Mouse (Mus musculus) activated CD4-positive, CD25-positive, alpha-beta regulatory T cell, adult 4 months (primary cell): ENCODE measurements around the gene Lin28b. TPM values are rescaled to one million over a fixed set of nuclear protein-coding genes. Genes with fewer than 3 reads are reported as not detected.

Experiments
- ATAC-seq: one replicate; pipeline ENCODE4 v1.8.0; 2017
- polyA plus RNA-seq, 2 experiments: library from polyadenylated mRNA; unstranded; fragments of 100-300 nt; shearing (Covaris generic); gene quantifications; one replicate each; pipeline ENCODE4 v1.2.1; 2017

Lin28b gene
- under 1 TPM in 1 of 2 experiments, not detected in 1; 0.10 TPM for polyA plus RNA-seq

GRCm38 (mm10) chr10:45485761-45486602 is at the start of gene Lin28b:
Gene Lin28b, minus strand, starts transcription at chr10:45486395.
- ATAC-seq = no peak

GRCm38 (mm10) chr10:45511764-45512163 is 25.6 kb upstream of the Lin28b start:
- no peak for ATAC-seq

GRCm38 (mm10) chr10:45510662-45511061 is 24.5 kb upstream of the Lin28b start:
- no peak for ATAC-seq

DNA sequence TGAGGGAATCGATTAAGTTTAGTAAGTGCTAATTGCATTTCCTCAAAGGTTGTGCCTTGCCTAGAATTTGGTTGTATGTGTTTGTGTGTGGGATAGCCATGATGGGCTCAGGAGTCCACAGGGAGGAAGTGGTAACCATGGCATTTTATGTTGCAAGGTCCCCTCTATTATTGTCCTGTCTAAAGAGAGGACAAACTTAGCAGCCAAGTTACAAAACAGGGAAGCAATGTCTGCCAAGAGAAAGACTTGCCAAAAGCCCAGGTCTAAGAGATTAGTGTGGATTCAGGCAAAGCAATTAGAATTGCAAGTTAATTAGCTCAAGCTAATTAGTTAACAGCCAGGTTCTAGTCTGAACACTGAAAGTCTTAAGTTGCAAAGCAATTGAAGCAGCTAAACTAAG is 14.1 kb upstream of the Lin28b start:
- no peak for ATAC-seq

GRCm38 (mm10) chr10:45486603-45486946 is 380 bp upstream of the Lin28b start:
- ATAC-seq = no peak

- no peak for ATAC-seq
Measured at GRCm38 (mm10) chr10:45485226-45485760, 902 bp downstream of the Lin28b start.

DNA sequence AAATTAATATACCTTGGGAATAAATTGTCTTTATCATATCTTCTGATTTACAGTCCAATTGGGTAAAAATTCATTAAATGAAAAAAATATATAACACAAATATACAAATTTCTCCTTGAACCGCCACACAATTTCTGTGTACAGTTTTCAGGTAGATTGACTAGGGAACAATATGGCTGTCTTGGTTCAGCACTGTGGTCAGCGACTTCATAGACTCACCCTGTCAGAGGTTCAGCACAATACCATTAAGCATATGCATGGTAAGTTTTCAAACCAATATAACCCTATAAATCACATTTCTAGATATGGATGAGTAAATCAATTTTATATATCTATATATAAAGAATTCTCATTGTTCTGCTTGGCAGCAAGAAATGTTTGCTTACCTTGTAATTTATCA is 3.0 kb downstream of the Lin28b start:
- ATAC-seq = no peak

DNA sequence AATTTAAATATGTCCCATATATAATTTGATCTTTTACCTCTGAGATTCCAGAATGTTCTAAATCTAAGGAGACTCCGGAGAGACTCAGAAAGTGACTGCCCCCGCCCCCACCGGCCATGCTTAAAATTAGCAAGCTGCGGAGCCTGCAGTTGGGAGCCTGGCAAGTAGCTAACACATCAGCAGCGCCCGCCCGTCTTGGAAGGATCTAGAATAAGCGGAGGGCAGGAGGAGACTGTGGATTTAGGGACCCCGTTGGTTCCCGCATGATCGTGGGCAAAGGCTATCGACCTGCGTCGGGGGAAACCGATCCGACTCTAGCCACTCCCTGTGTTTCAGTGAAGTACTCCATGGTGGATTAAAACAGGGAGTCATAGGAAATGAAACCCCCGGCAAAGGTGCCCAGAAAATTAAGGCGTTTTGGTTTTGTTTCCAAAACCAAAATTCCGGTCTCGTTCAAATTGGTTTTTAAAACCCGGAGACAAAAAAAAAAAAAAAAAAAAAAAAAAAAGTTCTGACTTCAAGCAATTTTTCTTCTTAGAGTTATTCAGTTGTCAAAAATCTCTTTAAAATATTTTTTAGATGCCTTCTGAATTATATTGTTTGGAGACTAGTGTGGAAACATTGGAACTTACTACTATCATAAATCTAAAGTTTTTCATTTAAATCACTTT is 12.4 kb downstream of the Lin28b start:
- no peak for ATAC-seq

DNA sequence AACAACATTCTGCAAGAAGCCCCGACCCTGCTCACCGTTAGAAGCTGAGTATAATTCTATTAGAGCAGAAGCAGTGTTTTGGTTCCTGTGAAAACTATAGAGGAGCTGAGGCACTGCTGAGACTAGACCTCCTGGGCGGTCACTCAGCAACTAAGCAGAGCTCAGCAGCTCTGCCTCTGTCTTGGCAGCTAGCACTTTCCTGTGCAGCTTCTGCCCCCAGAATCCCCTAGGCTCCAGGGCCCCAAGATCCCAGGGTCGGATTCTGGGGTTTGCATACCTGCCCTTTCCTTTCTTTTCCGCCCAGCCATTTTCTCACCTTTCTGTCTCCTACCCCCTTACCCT is 13.1 kb downstream of the Lin28b start:
- no peak for ATAC-seq

DNA sequence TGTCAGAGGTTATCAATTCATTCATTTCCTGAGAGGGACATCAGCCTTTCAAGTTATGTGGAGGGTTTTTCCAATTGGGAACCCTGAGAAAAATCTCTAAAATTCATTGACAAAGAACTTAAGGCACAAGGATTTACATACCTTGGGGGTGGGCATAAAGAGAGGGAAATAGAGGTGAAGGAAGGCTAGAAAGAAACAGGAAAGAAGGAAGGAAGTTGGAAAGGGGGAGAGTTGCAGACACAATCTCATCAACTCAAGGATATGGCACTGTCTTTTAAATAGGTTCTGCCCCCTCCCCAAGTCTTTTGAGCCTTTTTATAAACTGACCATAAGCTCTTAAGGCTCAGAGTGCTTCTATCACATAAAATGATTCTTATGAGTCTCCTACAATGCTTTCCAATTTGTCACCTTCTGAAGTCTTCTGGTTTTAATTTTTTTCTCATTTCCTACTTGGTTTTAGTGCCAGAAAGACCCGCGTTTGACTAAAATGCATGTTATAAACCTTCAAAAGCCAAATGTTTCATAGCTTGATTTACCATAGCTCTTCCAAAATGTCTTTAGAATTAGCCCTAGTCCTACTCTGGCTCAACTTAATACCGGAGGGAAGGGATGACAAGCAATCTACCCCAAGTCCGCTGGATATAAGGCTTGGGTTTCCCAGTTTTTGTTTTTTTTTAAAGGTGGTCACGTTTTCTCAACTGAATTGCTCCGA is 13.6 kb downstream of the Lin28b start:
- no peak for ATAC-seq

DNA sequence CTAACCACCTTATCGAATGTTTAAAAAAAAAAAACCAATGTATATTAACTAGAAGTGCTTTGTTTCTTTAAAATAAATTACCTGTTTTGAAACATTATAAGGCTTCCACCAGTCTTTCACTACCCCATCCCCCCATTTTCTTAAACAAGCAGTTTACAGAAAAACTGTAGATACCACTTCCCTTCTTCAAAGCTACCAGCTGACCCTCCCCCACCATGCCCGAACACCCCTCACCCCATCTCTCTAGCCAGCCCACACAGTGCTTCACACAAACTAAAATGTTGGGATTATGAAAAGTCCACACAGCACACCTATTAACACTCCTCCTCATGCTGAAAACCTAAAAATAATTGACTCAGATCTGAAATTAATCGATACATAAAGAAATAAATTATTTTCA is 14.9 kb downstream of the Lin28b start:
- ATAC-seq = no peak

DNA sequence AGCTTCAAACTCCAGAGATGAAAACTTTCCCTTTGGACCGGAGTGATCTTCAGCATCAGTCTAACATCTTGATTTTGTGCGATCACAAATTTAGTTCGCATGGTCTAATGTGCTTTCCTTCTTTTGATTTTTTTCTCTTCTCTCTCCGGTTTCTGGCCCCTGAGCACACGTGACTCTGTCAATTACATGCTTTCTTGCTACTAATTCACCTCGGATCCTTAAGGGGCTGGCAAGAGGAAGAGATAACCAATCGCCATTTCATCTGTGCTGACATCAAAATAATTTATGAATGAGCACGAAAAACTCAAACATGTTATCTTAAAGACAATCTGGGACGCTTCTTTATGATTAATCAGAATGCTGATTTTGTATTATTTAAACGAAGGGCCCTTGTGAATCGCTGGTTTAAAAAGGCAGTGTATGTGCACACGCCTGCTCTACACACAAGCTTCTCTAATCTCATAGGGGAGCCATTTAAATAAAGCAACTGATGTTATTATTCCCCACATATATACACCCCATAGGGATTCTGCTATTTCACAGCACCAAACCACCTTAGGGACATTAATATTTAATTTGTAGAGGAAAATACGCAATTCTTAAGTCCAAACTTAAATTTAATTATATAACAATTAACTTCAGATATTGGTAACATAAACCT is 16.0 kb downstream of the Lin28b start:
- no peak for ATAC-seq

DNA sequence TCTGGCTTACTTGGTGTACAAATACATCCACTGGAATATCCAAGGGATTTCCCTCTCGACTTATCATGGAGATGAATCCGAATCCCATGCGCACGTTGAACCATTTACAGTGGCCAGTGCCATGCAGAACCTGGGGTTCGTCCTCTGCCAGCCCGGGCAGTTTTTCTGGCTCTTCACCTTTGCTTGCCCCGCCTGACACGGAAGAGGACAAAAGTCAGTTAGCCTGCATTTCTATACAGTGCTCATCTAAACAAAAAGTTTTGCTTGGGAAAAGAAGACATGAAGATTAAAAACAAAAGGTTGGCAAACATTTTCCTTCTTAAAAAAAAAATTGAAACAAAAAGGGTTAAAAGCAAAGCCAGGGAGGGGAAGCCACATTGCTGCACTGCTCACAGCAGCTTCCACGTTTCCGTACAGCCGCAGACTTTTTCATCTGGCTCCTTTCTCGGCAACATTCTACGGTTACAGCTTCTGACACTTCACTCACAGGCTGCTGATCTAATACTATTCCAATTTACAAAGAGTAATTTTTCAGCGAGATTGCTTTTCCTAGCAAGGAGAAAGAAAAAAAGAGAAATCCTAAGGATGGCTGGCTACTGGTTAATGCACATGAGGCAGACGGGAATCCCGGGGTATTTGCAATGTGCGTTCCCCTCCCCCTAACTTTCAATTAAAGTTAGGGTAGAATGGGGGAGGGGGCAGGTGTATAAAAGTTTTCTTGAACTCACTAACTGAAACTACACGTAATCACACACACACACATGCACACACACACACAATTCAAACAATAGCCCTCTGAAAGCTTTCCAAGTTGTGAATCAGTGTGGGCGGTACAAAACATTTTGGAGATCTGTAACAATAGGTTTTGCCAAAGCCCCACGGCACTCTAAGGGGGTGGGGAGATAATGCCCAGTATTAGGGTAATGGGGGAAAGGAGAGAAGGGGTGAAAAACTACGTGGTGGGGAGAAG is 16.9 kb downstream of the Lin28b start:
- ATAC-seq = no peak

GRCm38 (mm10) chr10:45468180-45468915 is 17.8 kb downstream of the Lin28b start:
- no peak for ATAC-seq

DNA sequence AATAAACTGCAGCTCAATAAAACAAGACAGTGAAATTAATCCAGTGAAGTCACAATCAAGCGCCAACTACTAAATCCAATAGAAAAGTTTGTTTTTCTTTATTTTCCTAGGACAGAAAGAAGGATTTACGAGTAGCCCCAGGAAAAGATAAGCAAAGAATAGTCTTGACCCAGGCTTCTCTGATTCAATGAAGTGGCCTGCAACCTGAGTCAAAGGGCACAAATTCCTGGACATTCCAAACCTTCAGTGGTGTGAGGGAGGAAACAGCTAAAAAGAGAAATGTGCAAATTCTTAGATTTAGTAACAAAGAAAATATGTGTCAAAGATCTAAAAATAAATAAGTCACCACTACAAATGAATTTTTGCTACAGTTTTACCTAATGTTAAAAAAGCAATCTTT is 27.6 kb downstream of the Lin28b start:
- ATAC-seq = no peak

DNA sequence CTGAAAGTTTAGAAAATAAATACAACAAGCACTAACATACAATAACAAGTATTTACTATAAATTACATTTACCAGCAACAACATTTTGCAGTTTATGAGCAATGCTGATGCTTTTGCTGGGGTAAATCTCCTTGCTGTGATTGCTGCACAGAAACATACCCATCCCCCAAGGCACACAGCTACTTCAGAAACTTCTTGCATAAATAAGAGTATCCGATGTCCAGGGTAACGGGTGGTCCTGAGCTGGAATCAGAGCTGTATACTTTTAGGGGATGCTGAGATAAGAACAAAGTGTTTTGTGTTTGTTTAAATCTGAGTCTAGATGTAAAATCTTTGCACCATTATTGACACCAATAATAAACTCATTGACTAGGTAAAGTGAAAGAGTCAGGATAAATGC is 28.1 kb downstream of the Lin28b start:
- ATAC-seq = no peak

DNA sequence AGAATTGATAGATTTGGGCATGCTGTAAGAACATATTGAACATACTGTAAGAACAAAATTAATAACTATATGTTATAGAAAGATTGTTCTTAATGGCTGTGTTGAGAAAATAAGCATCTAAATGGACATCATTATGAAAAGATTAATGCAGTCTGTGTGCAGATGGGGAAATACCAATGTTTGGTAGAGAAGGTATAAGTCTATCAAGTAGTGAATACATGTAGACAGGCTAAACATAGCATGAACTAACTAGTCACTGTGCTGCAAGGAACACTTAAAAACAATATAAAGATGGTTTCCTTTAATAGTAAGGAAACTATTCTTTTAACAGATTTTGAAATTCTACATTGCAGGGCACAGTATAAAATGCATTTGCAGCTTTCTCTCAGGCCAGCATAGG is 39.6 kb downstream of the Lin28b start:
- ATAC-seq = no peak

GRCm38 (mm10) chr10:45446215-45446614 is 40.0 kb downstream of the Lin28b start:
- ATAC-seq = no peak

DNA sequence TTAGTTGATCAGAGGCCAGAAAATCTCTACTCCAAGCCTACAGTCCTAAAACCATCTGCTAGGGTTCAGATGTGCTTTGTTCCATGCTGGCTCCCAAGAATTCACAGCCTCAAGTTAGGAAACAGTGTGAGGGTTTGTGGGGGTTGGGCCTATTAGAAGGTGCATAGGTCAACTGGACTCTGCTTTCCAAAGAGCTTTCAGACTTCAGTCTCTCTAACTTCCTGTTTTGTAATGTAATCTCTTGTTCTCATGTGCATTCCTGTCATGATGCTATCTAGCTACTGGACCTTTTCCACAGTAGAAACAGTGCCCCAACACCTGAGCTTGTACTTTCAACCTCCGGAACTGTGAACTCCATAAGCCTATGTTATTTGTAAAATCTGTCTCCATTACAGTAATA is 63.8 kb downstream of the Lin28b start:
- no peak for ATAC-seq

- no peak for ATAC-seq
Measured at GRCm38 (mm10) chr10:45412144-45412543, 74.1 kb downstream of the Lin28b start.

- no peak for ATAC-seq
Measured at GRCm38 (mm10) chr10:45411741-45412140, 74.5 kb downstream of the Lin28b start.
